Mouse (Mus musculus): Measurements from ENCODE around the gene Igf2bp2.

DNA sequence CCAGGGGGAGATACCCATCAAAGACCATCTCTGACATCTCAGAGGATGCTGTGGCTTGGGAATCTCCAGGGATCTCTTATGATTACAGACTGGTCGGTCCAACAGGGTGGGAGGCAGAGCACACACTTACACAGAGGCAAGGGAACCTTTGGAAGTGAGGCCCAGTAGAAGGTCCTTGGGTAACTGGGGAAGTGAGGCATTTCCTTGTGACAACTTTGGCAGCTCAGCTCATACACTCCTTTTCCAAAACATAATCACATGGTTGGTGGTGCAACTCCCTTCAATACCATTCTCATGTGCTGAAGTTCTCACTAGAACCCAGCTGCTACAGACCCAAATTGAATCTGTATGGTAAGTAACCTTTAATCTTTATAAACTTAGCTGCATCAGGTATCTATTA, 67.3 kb downstream of the Igf2bp2 start:
- TF ChIP-seq POLR2A (IDR thresholded peaks at IDR 0.05; ENCODE audit: insufficient read depth, low read depth, low read length) (no peak), CTCF (IDR thresholded peaks at IDR 0.05; ENCODE audit: insufficient read depth, low read depth, low read length) (no peak)

Measured in olfactory bulb, adult 2 months (tissue).